Mouse (Mus musculus) gastrocnemius, adult 2 months (tissue): ENCODE data around the gene Rock2. TPM values are rescaled to one million over a fixed set of nuclear protein-coding genes. Genes with fewer than 3 reads are reported as not detected.
"Not testable (repeated sequence)": the region's sequence is repeated elsewhere in the genome, so short reads cannot be mapped to it uniquely, and the experiment has no call there.

Experiments
- DNase-seq: peaks from one replicate; pipeline ENCODE4 v3.0.0; 2022
- H3K27ac ChIP-seq: fragments of 200-600 bp; 2 replicates; pipeline ENCODE4 v1.8.1; 2022; ENCODE audit warnings: mild to moderate bottlenecking
- H3K4me3 ChIP-seq: fragments of 200-600 bp; 2 replicates; pipeline ENCODE4 v1.8.1; 2022; ENCODE audit warnings: mild to moderate bottlenecking, moderate library complexity
- CTCF ChIP-seq: fragments of 200-600 bp; IDR thresholded peaks from 2 replicates; pipeline ENCODE4 v1.8.1; 2022; ENCODE audit warnings: antibody characterized with exemption, mild to moderate bottlenecking, moderate library complexity
- intact Hi-C: fragments of 180-260 bp; cut with DNase I; formaldehyde crosslinking; loops from one replicate; pipeline ENCODE4 v1.15.1; 2025
- total RNA-seq, 2 experiments: library from RNA; stranded (reverse); gene quantifications; 2 replicates each; pipeline ENCODE4 v1.2.3; 2021

Gene Rock2
- total RNA-seq, 2 experiments from 2014 or later = 86.0 to 103 TPM

DNA sequence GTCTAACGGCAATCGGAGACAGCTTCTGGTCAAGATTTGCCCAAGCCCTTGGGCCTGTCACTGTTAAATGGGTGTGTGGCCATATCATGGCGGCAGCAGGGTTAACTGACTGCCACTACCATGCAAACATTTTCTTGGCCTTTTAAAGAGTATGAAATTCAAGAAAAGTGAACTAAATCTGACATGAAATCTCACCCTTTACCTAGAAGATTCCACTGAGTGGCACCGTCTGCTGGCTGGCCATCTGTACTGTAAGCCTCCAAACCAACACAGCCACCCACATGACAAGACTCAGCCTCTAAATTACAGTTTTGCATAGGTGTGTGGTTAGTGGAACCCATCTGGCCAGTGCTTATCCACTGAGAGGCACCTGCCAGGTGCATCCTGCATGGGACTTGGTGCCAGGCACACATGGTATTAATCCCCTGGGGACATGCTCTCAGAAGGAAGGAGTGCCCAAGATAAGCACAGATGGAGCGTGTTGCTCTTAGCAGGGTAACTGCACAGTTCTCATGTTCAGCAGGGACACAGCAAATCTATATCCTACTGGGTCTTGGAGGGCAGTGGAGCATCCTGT, 102.3 kb downstream of the Rock2 start:
- no peak for TF ChIP-seq CTCF
- no peak overlapping the region for H3K27ac ChIP-seq
- no peak for DNase-seq
- intact Hi-C loops = no loop called here
- H3K4me3 ChIP-seq = no peak overlapping the region

DNA sequence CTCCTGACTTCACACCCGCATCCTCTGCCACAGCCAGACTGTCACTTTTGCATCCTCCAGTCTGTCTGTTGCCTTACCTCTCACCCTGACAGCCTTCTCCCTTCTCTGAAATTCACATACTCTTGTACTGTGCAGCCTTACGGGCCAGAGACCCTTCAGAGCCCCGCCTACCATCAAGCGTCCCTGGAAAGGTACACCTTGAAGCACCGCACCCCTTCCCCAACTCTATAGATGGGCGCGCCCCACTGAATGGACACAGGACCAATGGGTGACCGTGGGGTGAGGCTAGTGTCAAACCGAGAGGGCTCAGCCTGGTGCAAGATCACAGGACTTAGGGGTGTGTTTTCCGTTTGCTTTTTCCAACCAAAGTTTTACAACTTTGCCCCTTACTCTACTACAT, 104.5 kb downstream of the Rock2 start:
- no peak for TF ChIP-seq CTCF
- intact Hi-C loops = no loop called here
- no peak for DNase-seq
- H3K27ac ChIP-seq = peak overlapping the region; percentile 80; the same call in 1 of the 2 replicates
- H3K4me3 ChIP-seq = peak overlapping the region; percentile 83

DNA sequence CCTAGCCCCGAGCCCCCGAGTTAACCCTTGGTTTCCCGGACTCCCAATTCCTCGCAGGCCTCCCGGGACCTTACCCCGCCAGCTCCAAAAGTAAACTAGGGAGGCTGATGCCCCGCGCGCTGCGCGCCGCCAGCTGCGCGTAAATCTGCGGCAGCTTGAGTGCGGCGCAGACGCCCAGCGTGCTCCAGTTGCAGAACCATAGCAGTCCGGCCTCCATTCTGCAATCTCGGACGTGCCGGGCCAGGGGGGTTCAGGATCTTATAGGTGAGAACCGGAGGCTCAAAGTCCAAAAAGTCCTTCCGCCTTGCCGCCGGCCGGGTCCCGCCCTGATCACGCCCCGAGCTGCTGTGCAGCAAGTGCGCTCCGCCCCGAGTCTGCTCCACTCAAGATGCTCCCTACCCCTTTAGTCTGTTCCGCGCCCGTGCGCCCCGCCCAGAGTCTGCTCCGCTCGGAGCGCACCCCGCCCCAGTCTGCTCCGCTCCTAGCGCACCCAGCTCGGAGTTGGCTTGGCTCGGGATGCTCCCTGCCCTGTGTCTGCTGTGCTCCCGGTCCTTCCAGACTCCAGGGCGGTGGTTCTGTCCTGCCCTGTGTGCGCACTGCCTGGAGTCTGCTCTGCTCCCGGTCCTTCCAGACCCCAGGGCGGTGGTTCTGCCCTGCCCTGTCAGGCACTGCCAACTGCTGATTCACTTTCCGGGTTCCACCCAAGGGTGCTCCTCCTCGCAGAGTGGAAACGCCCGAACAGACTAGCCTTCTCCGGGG, 105.2 kb downstream of the Rock2 start, which contains the start of gene Pqlc3:
TSS of gene Pqlc3 (minus strand) at position 670 of the 759 bp plus-strand sequence.
- no peak for TF ChIP-seq CTCF
- H3K4me3 ChIP-seq = peak within 1 kb of the TSS; percentile 83
- DNase-seq = peak; percentile 93
- intact Hi-C loops = loop anchor here (5.0 kb wide), 1 partner anchor 268 kb away; no protein-coding TSS in a partner anchor
- H3K27ac ChIP-seq = peak within 1 kb of the TSS; percentile 80

DNA sequence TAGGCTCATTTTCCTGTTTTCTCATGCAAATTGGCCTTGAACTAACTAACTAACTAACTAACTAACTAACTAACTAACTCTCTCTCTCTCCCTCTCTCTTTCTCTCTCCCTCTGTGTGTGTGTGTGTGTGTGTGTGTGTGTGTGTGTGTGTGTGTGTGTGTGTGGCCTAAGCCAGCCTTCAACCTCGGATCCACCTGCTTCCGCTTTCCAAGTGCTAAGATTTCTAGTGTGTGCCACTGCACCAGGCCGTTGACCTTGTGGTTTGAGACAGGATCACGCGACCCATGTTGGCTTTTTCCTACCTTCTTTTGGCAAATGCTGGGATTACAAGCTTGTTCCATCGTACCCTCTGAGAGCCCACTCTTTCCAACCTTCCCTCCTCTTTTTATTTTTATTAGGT, 105.9 kb downstream of the Rock2 start:
- H3K4me3 ChIP-seq = no peak overlapping the region
- no peak for DNase-seq
- intact Hi-C loops = loop anchor here (5.0 kb wide), 1 partner anchor 268 kb away; no protein-coding TSS in a partner anchor
- H3K27ac ChIP-seq = no peak overlapping the region
- no peak for TF ChIP-seq CTCF

DNA sequence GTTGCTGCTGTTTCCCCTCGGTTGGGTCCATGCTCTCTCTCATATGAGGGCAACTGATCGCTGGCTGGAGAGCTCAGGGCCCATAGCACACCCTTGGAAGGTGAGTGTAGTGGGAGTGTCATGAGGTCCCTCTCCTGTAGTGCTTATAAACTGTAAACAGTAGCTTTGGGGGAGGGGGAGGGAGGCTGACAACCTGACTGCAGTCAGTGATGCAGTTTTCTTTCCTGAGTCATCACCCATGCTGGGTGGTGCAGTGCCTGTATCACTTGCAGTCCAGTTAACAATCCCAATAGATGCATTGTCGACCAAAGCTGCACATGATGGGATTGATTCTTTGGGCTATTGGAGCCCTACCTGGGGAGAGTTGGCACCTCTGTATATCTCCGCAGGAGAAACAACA, 106.5 kb downstream of the Rock2 start:
- no peak overlapping the region for H3K27ac ChIP-seq
- intact Hi-C loops = loop anchor here (5.0 kb wide), 1 partner anchor 269 kb away; no protein-coding TSS in a partner anchor
- no peak overlapping the region for H3K4me3 ChIP-seq
- DNase-seq = no peak
- no peak for TF ChIP-seq CTCF

DNA sequence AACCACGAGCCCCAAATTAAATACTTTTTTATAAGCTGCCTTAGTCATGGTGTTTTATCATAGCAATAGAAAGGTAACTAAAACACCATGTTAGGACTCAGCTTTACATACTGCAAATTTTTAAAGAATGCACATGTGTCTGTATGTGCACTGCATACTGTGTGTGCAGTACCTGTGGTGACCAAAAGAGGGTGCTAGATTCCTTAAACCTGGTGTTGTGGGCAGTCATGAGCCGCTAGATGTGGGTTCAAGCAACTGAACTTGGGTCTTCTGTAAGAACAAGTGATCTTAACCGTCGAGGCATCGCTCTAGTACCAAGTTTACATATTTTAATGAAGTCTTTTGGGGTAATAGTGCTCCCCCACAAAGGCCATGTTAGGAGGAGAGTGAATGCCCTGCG, 114.8 kb downstream of the Rock2 start:
- intact Hi-C loops = no loop called here
- DNase-seq = no peak
- Histone ChIP-seq H3K27ac (no peak overlapping the region), H3K4me3 (no peak overlapping the region)
- TF ChIP-seq CTCF = no peak; the same call in 1 of the 2 replicates

DNA sequence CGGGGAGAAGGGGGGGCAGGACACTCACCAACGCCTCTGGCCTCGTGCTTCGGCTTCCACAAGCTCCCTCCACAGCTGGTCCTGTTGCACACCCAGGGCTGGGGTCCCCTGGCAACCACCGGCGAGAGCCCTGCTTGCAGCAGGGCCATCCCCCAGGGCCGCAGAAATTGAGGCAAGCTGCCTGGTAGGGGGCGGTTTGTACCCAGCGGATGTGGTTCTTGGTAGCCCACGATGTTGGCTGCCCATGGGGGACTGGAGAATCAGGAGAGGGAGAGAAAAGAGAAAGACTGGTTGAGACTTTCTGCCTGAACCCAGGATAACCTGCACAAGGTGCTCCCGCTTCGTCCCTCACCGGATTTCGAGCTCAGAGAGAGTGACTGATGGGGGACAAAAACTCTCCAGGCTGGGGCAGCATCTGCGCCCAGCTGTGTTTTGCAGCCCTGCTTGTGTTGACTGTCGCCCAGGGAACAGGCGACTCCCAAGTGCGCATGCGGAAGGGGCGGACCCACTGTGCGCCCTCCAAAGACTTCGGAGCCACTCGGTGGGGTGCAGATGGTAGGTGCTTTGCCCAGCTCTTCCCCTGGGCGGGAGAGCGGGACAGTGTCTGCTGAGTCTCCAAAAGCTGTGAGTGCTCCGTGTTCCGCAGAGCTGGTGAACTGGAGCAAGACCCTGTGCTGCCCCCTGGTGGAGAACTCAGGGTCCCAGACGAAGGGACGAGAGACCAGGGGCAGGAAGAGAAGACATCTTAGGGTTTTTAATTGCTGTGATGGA, 116.6 kb downstream of the Rock2 start, which contains the start of gene 2410004P03Rik:
TSS of gene 2410004P03Rik (minus strand) at position 628 of the 771 bp plus-strand sequence.
- intact Hi-C loops = loop anchor here (1.0 kb wide), 1 partner anchor 203 kb away; no protein-coding TSS in a partner anchor
- peak within 1 kb of the TSS; percentile 67 for H3K4me3 ChIP-seq
- peak; percentile 90 for DNase-seq
- no peak within 1 kb of the TSS for H3K27ac ChIP-seq
- peak; percentile 83 for TF ChIP-seq CTCF

DNA sequence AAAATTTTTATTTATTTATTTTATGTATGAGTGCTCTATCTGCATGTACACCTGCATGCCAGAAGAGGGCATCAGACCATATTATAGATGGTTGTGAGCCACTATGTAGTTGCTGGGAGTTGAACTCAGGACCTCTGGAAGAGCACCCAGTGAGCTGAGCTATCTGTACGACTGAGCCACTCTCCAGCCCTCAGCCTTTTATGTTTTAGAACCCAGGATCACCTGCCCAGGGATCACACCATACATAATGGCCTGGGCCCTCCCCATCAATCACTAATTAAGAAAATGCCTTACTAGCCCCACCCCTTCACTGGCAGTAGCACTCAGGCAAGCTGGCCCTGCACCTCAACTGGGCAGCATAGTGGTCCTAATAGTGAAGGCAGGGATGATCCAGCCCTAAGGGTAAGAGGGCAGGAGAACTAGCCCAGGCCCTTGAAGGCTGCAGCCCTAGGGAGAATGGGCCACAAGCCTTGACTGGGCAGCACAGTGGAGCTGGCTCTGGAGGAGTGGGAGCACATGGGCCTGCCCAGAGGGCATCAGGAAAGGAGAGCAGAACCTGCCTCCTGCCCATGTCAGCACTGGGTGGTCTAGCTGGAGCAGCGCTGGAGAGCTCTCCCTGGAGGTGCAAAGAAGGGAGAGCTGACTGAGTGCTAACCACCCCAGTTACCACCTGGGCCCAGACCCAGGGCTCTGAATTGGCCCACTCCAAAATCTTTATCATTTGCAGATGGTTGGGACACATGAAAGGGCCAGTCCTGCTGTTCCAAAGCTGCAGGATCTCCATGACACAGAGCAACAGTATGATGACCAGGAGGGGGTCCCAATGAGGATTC, 117.6 kb downstream of the Rock2 start:
- intact Hi-C loops = loop anchor here (2.0 kb wide), 1 partner anchor 295 kb away; no protein-coding TSS in a partner anchor
- DNase-seq = no peak
- Histone ChIP-seq H3K4me3 (no peak overlapping the region), H3K27ac (no peak overlapping the region)
- no peak for TF ChIP-seq CTCF

DNA sequence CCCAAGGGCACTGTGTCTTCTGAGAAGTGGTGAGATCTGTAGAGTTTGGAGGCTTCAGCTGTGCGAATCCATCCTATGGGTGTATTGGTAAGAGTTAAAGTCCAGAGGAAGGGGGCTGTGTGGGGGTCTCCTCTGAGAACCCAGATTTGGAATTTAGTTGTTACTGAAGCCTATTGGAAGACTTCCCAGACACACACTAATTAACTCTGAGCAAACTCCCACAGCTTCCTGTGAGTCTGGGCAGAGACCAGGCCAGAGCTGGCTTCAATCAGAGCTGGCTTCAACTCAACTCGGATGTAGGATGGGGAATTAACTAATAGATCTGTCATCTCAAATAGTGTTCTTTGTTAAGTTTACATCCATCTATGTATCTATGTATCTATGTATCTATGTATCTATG, 121.0 kb downstream of the Rock2 start:
- intact Hi-C loops = no loop called here
- Histone ChIP-seq H3K27ac (no peak overlapping the region), H3K4me3 (no peak overlapping the region)
- no peak for DNase-seq
- no peak for TF ChIP-seq CTCF

DNA sequence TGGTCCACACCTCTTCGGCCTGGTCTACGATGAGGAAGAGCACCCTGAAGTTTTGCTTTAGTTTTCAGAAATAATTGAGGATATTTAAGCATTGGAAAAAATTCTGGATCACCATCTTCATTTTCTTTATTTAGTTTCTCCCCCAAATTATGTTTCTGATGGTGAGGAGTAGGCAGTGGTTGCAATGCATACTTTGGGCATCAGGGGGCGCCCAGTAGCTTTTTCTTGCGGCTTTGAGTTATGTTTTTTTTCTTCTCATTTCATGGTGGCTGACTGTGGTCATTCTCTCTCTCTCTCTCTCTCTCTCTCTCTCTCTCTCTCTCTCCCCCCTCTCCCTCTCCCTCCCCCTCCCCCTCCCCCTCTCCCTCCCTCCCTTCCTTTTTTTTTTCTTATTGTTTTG, 123.8 kb downstream of the Rock2 start:
- Histone ChIP-seq H3K27ac (no peak overlapping the region), H3K4me3 (no peak overlapping the region)
- intact Hi-C loops = loop anchor here (1.0 kb wide), 1 partner anchor 239 kb away; no protein-coding TSS in a partner anchor
- peak; percentile 66 for DNase-seq
- peak; percentile 77 for TF ChIP-seq CTCF

DNA sequence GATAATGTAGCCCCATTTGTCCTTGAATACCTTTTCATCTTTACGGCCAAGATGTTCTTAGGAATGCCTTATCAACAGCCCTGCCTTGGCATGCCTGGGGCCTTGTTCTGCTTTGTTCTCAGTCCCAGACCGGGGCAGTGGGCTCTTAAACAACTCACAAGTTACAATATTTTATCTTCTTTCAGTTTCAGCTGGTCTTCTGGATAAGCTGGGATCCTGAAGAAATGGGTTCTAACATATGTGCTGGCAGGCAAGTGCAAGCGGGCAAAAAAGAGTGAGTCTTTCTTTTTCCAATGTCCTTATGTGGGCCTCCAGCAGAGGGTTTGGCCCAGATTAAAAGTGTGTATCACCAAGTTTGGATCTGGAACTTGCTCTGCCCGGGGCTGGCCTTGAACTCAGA, 126.4 kb downstream of the Rock2 start:
- H3K27ac ChIP-seq, intact Hi-C loops, H3K4me3 ChIP-seq, DNase-seq: not testable (repeated sequence)

DNA sequence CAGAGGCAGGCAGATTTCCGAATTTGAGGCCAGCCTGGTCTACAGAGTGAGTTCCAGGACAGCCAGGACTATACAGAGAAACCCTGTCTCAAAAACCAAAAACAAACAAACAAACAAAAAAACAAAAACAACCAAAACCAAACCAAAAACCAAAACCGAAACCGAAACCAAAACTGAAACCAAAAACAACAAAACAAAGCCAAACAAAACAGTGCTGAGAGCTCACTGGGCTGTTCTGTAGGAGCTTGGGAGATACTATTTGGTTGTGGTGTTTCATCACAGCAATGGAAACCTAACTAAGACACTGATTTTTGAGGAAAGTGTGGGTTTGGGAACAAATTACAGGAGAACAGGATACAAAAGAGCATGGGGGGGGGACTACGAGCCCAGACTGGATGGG, 127.5 kb downstream of the Rock2 start:
- Histone ChIP-seq H3K27ac (no peak overlapping the region), H3K4me3 (no peak overlapping the region)
- intact Hi-C loops = no loop called here
- TF ChIP-seq CTCF = no peak
- DNase-seq = no peak
